Mouse (Mus musculus): ENCODE measurements around the gene Pias1. TPM values are rescaled to one million over a fixed set of nuclear protein-coding genes. Genes with fewer than 3 reads are reported as not detected.
"Not testable (repeated sequence)": the region's sequence is repeated elsewhere in the genome, so short reads cannot be mapped to it uniquely, and the experiment has no call there.

Gene Pias1
- polyA plus RNA-seq, 1 experiment from 2014 or later = 60.7 TPM

GRCm38 (mm10) chr9:62860866-62861265 is 126.9 kb downstream of the Pias1 start:
- no peaks in the 10 kb centered on the region for H3K27me3 ChIP-seq (ENCODE audit: control insufficient read depth, insufficient read depth, low read length)
- H3K4me3 ChIP-seq (ENCODE audit: low read depth, low read length) = no peak overlapping the region
- 56% methylated on average over 4 of the region's 4 CpGs for WGBS
- H3K4me2 ChIP-seq (ENCODE audit: low read depth, low read length) = no peak overlapping the region
- H3K27ac ChIP-seq (replicated peaks; ENCODE audit: low read depth, low read length) = no peak overlapping the region
- no peak overlapping the region for H3K9ac ChIP-seq (replicated peaks; ENCODE audit: low read length)
- DNase-seq (ENCODE audit: low spot score) (no peak), ATAC-seq (replicated peaks; ENCODE audit: insufficient number of reproducible peaks, low FRiP score, low TSS enrichment, low read depth) (no peak)
- no peaks in the 10 kb centered on the region for H3K9me3 ChIP-seq (replicated peaks; ENCODE audit: control insufficient read depth, low read length)
- H3K36me3 ChIP-seq (replicated peaks; ENCODE audit: control insufficient read depth, insufficient read depth, low read depth, low read length) = no peaks in the 10 kb centered on the region
- H3K4me1 ChIP-seq (ENCODE audit: control insufficient read depth, insufficient read depth, low read length) = peaks cover 7% of the 10 kb centered on the region

- H3K4me1 ChIP-seq (ENCODE audit: control insufficient read depth, insufficient read depth, low read length); H3K4me2 ChIP-seq (ENCODE audit: low read depth, low read length); H3K36me3 ChIP-seq (replicated peaks; ENCODE audit: control insufficient read depth, insufficient read depth, low read depth, low read length); H3K9me3 ChIP-seq (replicated peaks; ENCODE audit: control insufficient read depth, low read length); H3K27me3 ChIP-seq (ENCODE audit: control insufficient read depth, insufficient read depth, low read length); H3K4me3 ChIP-seq (ENCODE audit: low read depth, low read length); DNase-seq (ENCODE audit: low spot score); ATAC-seq (replicated peaks; ENCODE audit: insufficient number of reproducible peaks, low FRiP score, low TSS enrichment, low read depth); H3K27ac ChIP-seq (replicated peaks; ENCODE audit: low read depth, low read length); H3K9ac ChIP-seq (replicated peaks; ENCODE audit: low read length): not testable (repeated sequence)
- WGBS = 41% methylated on average over 6 of the region's 7 CpGs
Measured at GRCm38 (mm10) chr9:62860102-62860501, 127.6 kb downstream of the Pias1 start.

GRCm38 (mm10) chr9:62858266-62859019 is 129.3 kb downstream of the Pias1 start:
- WGBS = 39% methylated on average over 8 of the region's 8 CpGs
- ATAC-seq (replicated peaks; ENCODE audit: insufficient number of reproducible peaks, low FRiP score, low TSS enrichment, low read depth) (no peak), DNase-seq (ENCODE audit: low spot score) (peak; percentile 33)
- H3K4me3 ChIP-seq (ENCODE audit: low read depth, low read length) = no peak overlapping the region
- H3K4me1 ChIP-seq (ENCODE audit: control insufficient read depth, insufficient read depth, low read length) = peaks cover 7% of the 10 kb centered on the region
- H3K9ac ChIP-seq (replicated peaks; ENCODE audit: low read length) = no peak overlapping the region
- no peaks in the 10 kb centered on the region for H3K9me3 ChIP-seq (replicated peaks; ENCODE audit: control insufficient read depth, low read length)
- no peaks in the 10 kb centered on the region for H3K36me3 ChIP-seq (replicated peaks; ENCODE audit: control insufficient read depth, insufficient read depth, low read depth, low read length)
- H3K4me2 ChIP-seq (ENCODE audit: low read depth, low read length) = no peak overlapping the region; the same call in none of the 2 replicates
- no peaks in the 10 kb centered on the region for H3K27me3 ChIP-seq (ENCODE audit: control insufficient read depth, insufficient read depth, low read length)
- H3K27ac ChIP-seq (replicated peaks; ENCODE audit: low read depth, low read length) = no peak overlapping the region

GRCm38 (mm10) chr9:62857719-62858261 is 129.9 kb downstream of the Pias1 start, which contains the start of gene Calml4:
TSS of gene Calml4 (plus strand) at chr9:62858080.
- no peak for ATAC-seq (replicated peaks; ENCODE audit: insufficient number of reproducible peaks, low FRiP score, low TSS enrichment, low read depth)
- H3K4me3 ChIP-seq (ENCODE audit: low read depth, low read length) = no peak within 1 kb of the TSS
- 49% methylated on average over 20 of the region's 20 CpGs for WGBS
- H3K36me3 ChIP-seq (replicated peaks; ENCODE audit: control insufficient read depth, insufficient read depth, low read depth, low read length) = no peaks in the 10 kb centered on the region
- peaks cover 7% of the 10 kb centered on the region for H3K4me1 ChIP-seq (ENCODE audit: control insufficient read depth, insufficient read depth, low read length)
- no peaks in the 10 kb centered on the region for H3K27me3 ChIP-seq (ENCODE audit: control insufficient read depth, insufficient read depth, low read length)
- no peak within 1 kb of the TSS; the same call in none of the 2 replicates for H3K4me2 ChIP-seq (ENCODE audit: low read depth, low read length)
- no peaks in the 10 kb centered on the region for H3K9me3 ChIP-seq (replicated peaks; ENCODE audit: control insufficient read depth, low read length)
- 0 out of 2 replicates have a peak within 1 kb of the TSS, but pooled peaks have one; percentile 18 for H3K9ac ChIP-seq (replicated peaks; ENCODE audit: low read length)
- H3K27ac ChIP-seq (replicated peaks; ENCODE audit: low read depth, low read length) = no peak within 1 kb of the TSS
- peak; percentile 59 for DNase-seq (ENCODE audit: low spot score)

- no peak overlapping the region for H3K9ac ChIP-seq (replicated peaks; ENCODE audit: low read length)
- no peak overlapping the region for H3K27ac ChIP-seq (replicated peaks; ENCODE audit: low read depth, low read length)
- H3K4me2 ChIP-seq (ENCODE audit: low read depth, low read length) = no peak overlapping the region
- WGBS = 80% methylated on average over 9 of the region's 9 CpGs
- H3K36me3 ChIP-seq (replicated peaks; ENCODE audit: control insufficient read depth, insufficient read depth, low read depth, low read length) = no peaks in the 10 kb centered on the region
- H3K27me3 ChIP-seq (ENCODE audit: control insufficient read depth, insufficient read depth, low read length) = no peaks in the 10 kb centered on the region
- no peak overlapping the region for H3K4me3 ChIP-seq (ENCODE audit: low read depth, low read length)
- no peaks in the 10 kb centered on the region for H3K9me3 ChIP-seq (replicated peaks; ENCODE audit: control insufficient read depth, low read length)
- H3K4me1 ChIP-seq (ENCODE audit: control insufficient read depth, insufficient read depth, low read length) = peaks cover 7% of the 10 kb centered on the region
- ATAC-seq (replicated peaks; ENCODE audit: insufficient number of reproducible peaks, low FRiP score, low TSS enrichment, low read depth) (no peak), DNase-seq (ENCODE audit: low spot score) (no peak)
Measured at GRCm38 (mm10) chr9:62857216-62857615, 130.5 kb downstream of the Pias1 start.

GRCm38 (mm10) chr9:62854483-62854882 is 133.2 kb downstream of the Pias1 start:
- peaks cover 7% of the 10 kb centered on the region for H3K4me1 ChIP-seq (ENCODE audit: control insufficient read depth, insufficient read depth, low read length)
- WGBS = 61% methylated on average over 4 of the region's 4 CpGs
- H3K9me3 ChIP-seq (replicated peaks; ENCODE audit: control insufficient read depth, low read length) = no peaks in the 10 kb centered on the region
- H3K9ac ChIP-seq (replicated peaks; ENCODE audit: low read length) = no peak overlapping the region
- no peak overlapping the region for H3K27ac ChIP-seq (replicated peaks; ENCODE audit: low read depth, low read length)
- DNase-seq (ENCODE audit: low spot score) (no peak), ATAC-seq (replicated peaks; ENCODE audit: insufficient number of reproducible peaks, low FRiP score, low TSS enrichment, low read depth) (no peak)
- no peaks in the 10 kb centered on the region for H3K27me3 ChIP-seq (ENCODE audit: control insufficient read depth, insufficient read depth, low read length)
- H3K36me3 ChIP-seq (replicated peaks; ENCODE audit: control insufficient read depth, insufficient read depth, low read depth, low read length) = no peaks in the 10 kb centered on the region
- no peak overlapping the region for H3K4me2 ChIP-seq (ENCODE audit: low read depth, low read length)
- no peak overlapping the region for H3K4me3 ChIP-seq (ENCODE audit: low read depth, low read length)

- no peaks in the 10 kb centered on the region for H3K27me3 ChIP-seq (ENCODE audit: control insufficient read depth, insufficient read depth, low read length)
- no peaks in the 10 kb centered on the region for H3K9me3 ChIP-seq (replicated peaks; ENCODE audit: control insufficient read depth, low read length)
- no peak overlapping the region for H3K27ac ChIP-seq (replicated peaks; ENCODE audit: low read depth, low read length)
- ATAC-seq (replicated peaks; ENCODE audit: insufficient number of reproducible peaks, low FRiP score, low TSS enrichment, low read depth) (no peak), DNase-seq (ENCODE audit: low spot score) (no peak)
- no peaks in the 10 kb centered on the region for H3K36me3 ChIP-seq (replicated peaks; ENCODE audit: control insufficient read depth, insufficient read depth, low read depth, low read length)
- no peak overlapping the region for H3K4me3 ChIP-seq (ENCODE audit: low read depth, low read length)
- 70% methylated on average over 2 of the region's 2 CpGs for WGBS
- H3K9ac ChIP-seq (replicated peaks; ENCODE audit: low read length) = no peak overlapping the region
- no peak overlapping the region for H3K4me2 ChIP-seq (ENCODE audit: low read depth, low read length)
- no peaks in the 10 kb centered on the region for H3K4me1 ChIP-seq (ENCODE audit: control insufficient read depth, insufficient read depth, low read length)
Measured at GRCm38 (mm10) chr9:62851571-62851970, 136.2 kb downstream of the Pias1 start.

- Histone ChIP-seq H3K4me1 (ENCODE audit: control insufficient read depth, insufficient read depth, low read length) (no peaks in the 10 kb centered on the region), H3K9me3 (replicated peaks; ENCODE audit: control insufficient read depth, low read length) (no peaks in the 10 kb centered on the region), H3K4me3 (ENCODE audit: low read depth, low read length) (no peak overlapping the region), H3K27ac (replicated peaks; ENCODE audit: low read depth, low read length) (no peak overlapping the region), H3K4me2 (ENCODE audit: low read depth, low read length) (no peak overlapping the region), H3K27me3 (ENCODE audit: control insufficient read depth, insufficient read depth, low read length) (no peaks in the 10 kb centered on the region), H3K36me3 (replicated peaks; ENCODE audit: control insufficient read depth, insufficient read depth, low read depth, low read length) (no peaks in the 10 kb centered on the region), H3K9ac (replicated peaks; ENCODE audit: low read length) (no peak overlapping the region)
- ATAC-seq (replicated peaks; ENCODE audit: insufficient number of reproducible peaks, low FRiP score, low TSS enrichment, low read depth) (0 out of 2 replicates have a peak, but pooled peaks have one; percentile 7), DNase-seq (ENCODE audit: low spot score) (no peak)
- 86% methylated on average over 3 of the region's 3 CpGs for whole genome bisulfite sequencing
Measured at GRCm38 (mm10) chr9:62848641-62849040, 139.1 kb downstream of the Pias1 start.

All from embryonic facial prominence, embryonic 11.5 days (tissue).